Mouse (Mus musculus) heart, postnatal 14 days (tissue): ENCODE measurements around the gene Epb41l4b. TPM values are rescaled to one million over a fixed set of nuclear protein-coding genes. Genes with fewer than 3 reads are reported as not detected.
A peak's percentile ranks its signal among the peaks of the same experiment; 100 is the strongest.

ENCODE experiments used
- DNase-seq, 2 experiments: peaks; one replicate each; pipeline ENCODE4 v3.0.0; 2021 to 2022
- intact Hi-C: fragments of 180-260 bp; cut with DNase I; formaldehyde crosslinking; loops from one replicate; pipeline ENCODE4 v1.15.1; 2025
- total RNA-seq, 2 experiments: library from RNA; stranded (reverse); gene quantifications; 2 replicates each; pipeline ENCODE4 v1.2.3; 2021

Gene Epb41l4b
- total RNA-seq, 2 experiments from 2014 or later = 4.3 to 4.9 TPM

DNA sequence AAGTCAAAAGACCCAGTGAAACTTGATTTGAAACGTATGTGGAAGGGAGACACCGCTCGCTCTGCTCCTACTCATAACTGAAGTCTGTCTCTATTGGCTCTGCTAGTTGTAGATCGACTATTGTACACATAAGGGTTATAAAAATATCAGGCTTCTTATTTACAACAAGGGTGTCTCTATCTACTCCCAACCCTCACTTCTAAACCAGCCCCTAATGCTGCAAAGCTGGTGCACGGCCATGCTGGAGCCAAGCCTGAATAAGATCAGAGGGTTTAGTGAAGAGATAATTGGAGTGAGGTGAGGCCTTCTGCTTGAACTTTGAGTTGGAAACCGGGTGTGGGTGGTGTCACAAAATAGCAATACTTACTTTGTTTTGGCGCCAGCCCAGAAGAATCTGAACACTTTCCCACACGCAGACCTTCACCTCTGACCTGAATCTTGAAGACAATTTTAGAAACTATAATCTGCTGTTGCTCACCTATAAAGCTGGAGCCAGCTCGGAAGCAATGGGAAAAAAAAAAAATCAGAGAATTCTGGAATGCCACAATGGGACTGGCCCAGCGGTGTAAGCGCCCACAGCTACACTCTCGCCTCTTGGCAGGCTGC is 181.8 kb downstream of the Epb41l4b start:
- intact Hi-C loops = no loop called here
- DNase-seq = no peak

DNA sequence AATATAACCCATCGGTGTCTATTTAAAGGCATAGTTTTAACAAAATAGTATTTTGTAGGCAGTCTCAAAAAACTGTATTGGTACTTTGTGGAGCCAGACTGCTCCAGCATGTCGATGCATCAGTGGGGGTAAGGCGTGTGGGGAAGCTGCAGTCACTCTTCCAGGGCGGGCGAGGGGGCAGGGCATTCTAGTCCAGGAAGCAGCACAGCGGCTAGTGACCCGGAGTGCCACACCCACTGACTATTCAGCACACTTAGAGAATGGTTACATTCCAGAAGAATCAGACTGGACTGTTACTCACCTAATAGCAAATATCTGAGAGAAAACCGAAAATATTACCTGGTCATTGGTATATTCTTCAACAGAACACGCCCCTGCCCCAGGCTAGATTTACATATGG is 185.7 kb downstream of the Epb41l4b start:
- DNase-seq = no peak
- intact Hi-C loops = no loop called here

DNA sequence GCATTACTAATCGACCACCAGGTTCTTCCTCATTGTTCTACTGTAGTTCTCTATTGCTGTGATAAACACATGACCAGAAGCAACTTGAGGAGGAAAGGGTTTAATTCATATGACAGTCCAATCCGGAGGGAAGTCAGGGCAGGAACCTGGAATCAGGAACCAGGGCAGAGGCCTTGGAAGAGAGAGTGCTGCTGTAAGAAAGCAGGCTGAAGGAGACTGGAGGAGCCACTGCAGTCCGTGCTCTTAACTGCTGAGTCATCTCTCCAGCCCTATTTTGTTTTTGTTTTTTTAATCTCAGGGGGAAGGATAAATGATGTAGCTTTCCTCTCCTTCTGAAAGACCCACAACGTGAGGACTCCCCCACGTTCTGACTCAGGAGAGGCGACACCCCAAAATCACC is 190.0 kb downstream of the Epb41l4b start:
- intact Hi-C loops = no loop called here

DNA sequence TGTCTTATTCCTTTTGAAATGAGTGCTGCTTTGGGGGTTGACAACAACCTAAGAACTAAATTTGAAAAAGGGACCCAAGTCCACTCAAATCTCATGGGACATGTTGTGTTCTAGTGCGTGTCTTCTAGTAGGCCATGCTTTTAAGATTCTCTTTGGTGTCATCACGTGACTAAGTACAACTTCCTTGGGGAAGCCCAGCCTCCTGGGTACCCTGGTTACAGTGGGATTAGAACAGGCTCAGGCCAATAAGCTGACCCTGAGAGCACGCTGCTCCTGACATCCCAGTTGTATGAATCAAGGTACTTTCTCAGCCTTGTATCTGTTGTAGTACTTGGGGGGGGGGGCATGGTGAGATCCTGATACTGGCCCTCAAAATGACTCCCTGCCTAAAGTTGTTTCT is 191.5 kb downstream of the Epb41l4b start:
- intact Hi-C loops = no loop called here
- DNase-seq = no peak

More for the DNA sequence above, 190.0 kb downstream of the Epb41l4b start:
- DNase-seq = no peak

DNA sequence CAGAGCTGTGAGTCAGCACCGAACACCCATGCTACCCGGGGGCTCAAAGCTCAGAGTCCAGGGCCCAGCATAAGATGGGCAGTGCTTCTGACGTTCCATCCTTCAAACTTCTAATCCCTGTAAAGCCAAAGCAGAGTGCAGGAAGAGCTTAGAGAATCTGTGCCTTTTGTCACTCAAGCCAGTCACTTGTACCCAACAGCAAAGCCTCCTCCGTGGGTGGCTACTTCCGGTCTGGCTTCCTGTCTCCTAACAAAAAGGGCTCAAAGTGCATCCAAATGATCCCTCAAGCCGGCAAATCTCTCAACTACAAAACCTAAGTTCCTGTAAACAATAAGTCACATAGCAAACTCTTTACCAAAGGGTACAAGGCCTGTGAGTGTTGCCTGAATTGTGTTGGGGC is 193.7 kb downstream of the Epb41l4b start:
- intact Hi-C loops = no loop called here

DNA sequence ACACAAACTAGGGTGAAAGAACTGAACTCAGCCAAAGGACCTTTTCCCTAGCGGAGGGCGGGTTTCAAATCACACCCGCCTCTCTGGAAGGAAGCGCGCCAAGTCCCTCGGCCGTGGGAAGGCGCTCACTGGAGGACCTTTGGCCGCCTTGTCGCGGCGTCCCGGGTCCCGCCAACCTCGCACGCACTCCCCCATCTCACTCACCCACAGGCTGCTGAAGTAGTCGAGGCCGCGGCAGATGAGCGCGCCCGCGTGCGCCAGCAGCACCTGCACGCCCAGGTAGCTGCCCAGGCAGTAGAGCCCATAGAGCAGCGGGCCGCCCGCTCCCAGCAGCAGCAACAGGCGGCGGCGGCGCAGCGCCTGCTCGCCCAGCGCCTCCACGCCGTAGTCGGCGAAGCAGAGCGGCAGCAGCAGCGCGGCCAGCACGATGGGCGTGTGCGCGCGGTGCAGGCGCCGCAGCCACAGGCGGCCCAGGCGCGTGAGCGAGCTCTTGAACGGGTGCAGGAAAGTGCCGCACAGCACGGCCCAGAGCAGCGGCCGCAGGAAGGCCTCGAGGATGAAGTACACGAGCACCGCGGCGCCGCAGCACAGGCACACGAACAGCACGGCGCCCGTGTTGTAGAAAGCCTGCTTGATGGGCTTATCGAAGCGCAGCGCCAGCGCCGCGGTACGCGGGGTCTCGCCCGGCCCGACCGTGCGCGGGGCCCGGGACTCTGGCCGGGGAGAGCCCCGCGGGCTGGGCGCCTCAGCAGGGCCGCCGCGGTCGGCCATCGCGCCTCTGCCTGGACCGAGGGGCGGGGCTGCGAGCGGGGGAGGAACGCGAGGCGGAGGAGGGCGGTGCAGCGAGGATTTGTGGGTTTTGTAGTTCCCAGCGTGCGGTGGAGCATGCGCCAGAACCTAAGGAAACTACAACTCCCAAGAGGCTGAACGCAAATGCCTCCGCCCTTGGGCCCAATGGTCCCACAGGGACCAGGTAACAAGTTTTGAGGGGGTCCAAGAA is 196.3 kb downstream of the Epb41l4b start, which contains the start of gene Tmem245:
TSS of gene Tmem245 (minus strand) at position 797 of the 1,000 bp plus-strand sequence.
- intact Hi-C loops = no loop called here
- DNase-seq = peak; percentile 94 to 95

More for the DNA sequence above, 193.7 kb downstream of the Epb41l4b start:
- DNase-seq = no peak

DNA sequence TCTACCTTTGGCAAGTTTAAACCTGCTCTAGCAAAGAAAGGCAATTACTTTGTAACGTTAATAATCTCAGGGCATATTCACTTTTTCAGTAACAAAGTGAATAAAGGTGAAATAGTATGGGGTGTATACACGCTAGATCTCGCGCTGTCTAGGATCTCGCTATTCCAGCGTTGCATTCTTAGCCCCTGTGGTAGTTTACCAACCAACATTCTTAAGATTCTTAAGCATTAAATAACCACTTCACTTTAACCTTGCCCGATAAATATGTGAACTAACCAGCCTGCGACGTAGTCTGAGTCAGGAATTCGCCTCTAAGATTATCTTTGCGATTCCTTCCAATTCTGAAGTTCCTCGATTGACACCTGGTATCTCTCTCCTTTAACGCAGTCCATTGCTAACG is 197.1 kb downstream of the Epb41l4b start:
- intact Hi-C loops = no loop called here
- DNase-seq = no peak

DNA sequence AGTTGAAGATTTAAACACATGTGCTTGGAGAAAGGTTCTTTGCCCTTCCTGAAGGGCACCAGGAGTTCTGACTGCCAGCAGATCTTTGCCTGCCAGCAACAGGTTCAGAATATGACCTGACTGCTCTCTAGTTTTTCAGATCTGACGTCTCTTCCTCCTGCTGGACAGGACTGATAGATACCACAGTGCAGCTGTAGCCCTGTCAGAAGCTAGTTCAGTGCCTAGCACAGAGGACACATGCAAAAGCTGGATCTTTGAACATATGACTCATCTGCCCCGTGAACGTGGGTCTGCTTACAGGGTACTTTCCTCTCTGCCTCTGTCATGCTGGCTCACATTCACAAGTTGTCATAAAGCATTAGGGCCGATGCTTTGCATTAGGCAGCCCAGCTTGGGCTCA is 199.0 kb downstream of the Epb41l4b start:
- intact Hi-C loops = no loop called here
- peak in 1 of 2 experiments; percentile 44 for DNase-seq

DNA sequence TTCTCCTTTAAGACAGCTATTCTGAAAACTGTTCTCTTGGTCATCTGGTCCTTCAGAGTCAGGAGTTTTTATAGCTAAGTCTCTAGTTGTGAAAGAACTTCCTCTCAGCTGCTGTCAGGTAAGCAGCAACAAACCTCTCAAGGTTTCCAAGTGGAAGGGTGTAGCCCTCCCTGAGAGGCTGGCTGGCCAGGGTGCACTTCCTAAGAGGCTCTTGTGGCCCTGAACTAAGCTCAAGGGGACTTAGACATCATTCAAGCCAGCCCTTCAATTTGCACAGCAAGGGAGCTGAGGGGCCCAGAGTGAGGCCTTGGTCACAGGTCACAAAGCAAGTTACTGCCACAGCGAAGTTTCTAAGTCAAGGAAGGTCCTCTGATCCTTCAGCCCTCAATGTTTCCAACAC is 200.0 kb downstream of the Epb41l4b start:
- no peak for DNase-seq
- intact Hi-C loops = no loop called here

DNA sequence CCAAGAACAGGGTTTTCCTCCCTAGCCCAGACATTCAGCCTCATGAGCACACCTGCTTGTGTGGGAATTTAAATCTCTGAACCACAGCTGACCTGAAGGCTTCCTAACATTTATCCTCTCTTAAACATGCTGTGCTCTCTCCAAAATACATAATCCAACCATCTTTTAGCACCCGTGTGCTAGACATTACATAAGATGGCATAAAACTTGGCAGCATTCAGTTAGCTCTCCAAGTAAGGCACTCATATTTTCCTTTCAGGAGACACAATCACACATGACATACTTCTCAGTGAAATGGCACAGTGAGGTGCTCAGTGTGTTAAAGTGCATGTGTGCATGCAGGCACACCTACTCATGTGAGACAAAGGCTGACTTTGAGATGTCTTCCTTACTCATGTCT is 200.7 kb downstream of the Epb41l4b start:
- intact Hi-C loops = no loop called here

More for the DNA sequence above, 200.7 kb downstream of the Epb41l4b start:
- no peak for DNase-seq

Other genes with a start within 250 kb of the Epb41l4b start
- gene Tmem245, start 196.0 kb downstream of the Epb41l4b start, total RNA-seq = 10 to 100 TPM; 53.1 to 58.3 TPM
- gene Frrs1l, start 153.0 kb downstream of the Epb41l4b start, total RNA-seq = under 1 TPM; 0.07 TPM
- gene Ptpn3, start 158.4 kb upstream of the Epb41l4b start, total RNA-seq = 10 to 100 TPM; 34.3 to 34.8 TPM